Mouse (Mus musculus) heart, postnatal 36 days (tissue): ENCODE measurements at regions not wholly inside any gene's neighbourhood (a gene's known extent, or its start where the extent isn't known, plus 50 kb on each side); places are given as distances from the start of the nearest gene placed in this dataset.

ENCODE experiments used
- DNase-seq, 2 experiments: peaks; one replicate each; pipeline ENCODE4 v3.0.0; 2021 to 2022
- intact Hi-C: fragments of 180-260 bp; cut with DNase I; formaldehyde crosslinking; loops from one replicate; pipeline ENCODE4 v1.15.1; 2025

DNA sequence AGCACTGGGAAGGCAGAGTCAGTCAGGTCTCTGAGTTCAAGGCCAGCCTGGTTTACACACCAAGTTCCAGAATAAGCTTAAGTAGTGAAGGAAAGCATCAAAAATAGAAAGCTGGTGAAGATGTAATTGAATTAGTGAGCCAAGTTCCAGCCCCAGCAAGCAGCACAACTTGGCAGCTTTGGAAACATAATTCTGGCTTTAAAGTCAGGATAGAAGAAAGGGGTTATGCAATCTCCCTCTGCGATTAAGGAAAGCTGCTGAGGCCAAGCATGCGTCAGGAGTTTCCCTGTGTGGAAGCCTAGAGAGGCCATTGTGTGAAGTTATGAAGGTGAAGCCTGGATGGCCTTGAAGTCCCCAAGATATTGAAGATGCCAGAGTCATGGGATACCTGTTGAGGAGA lies 269.3 kb upstream of the Eif4g2 start:
- no peak for DNase-seq
- intact Hi-C loops: no loop called here

DNA sequence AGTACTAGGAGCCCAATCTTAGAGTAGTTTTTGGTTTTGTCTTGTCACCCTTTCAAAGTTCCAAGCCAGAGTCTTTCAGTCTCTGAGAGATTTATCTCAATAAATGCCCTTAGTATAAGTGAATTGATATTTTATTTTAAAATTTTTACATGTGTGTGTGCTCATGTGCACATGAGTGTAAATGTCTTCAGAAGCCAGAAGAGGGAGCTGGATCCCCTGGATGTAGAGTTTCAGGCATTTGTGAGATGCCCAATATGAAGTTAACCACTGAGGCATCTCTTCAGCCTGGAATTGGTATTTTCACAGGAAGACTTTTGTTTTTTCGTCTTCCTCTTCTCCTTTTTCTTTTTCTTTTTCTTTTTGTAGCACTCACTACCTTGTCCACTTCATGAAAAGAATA lies 262.3 kb upstream of the Eif4g2 start:
- intact Hi-C loops: no loop called here
- DNase-seq: no peak

DNA sequence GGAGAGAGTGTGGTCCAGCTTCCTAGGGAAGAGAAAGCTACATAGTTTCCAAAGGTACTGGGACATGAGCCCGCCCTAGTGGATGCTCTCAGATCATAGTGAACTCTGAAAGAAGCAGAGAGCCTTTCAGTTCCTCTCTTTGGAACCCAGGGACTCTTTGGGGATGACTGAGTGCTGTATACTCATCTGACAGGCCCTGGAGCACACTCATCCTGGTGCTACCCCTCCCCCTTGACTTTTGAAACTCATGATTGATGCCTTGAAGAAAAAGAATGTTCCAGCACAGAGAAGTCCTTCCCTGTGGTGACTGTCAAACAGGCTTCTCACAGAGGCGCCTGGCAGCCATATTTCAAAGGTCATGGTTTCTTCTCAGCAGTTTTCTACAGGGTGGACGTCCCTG lies 254.2 kb upstream of the Eif4g2 start:
- intact Hi-C loops: no loop called here
- DNase-seq: no peak

DNA sequence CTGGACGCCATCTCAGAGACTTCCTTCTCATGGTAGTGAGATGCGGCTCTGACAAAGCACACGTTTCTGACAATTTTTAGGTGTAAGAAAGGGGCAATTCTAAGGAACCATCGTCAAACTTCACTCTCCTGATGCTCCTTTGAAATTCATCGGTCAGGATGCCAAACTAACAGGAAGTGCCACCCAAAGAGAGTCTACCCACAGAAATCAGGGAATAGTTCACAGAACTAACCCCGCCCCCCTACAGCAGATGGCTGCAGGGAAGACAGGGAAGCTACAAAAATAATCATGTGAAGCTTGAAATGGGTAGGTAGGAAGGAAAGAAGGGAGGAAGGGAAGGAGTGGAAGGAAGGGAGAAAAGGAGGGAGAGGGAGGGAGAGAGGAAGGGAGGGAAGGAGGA lies 240.1 kb upstream of the Eif4g2 start:
- intact Hi-C loops: no loop called here
- no peak for DNase-seq

DNA sequence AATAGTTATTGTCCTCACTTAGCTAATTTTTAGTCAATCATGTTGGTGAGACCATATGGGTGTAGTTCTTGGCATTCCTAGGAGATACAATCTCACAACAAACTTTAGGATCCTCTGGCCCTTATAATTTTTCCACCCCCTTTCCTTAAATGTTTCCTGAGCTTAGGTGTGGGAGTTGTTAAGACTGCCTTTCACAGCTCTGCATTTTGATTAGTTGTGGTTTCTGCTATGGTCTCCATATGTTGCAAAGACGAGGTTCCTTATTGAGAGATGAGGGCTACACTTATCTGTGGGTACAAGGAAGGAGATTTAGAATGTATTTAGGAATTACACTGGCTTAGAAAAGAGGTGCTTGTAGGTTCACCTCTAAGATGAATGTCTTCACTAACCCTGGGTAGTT lies 237.1 kb upstream of the Eif4g2 start:
- no peak for DNase-seq
- intact Hi-C loops: no loop called here

DNA sequence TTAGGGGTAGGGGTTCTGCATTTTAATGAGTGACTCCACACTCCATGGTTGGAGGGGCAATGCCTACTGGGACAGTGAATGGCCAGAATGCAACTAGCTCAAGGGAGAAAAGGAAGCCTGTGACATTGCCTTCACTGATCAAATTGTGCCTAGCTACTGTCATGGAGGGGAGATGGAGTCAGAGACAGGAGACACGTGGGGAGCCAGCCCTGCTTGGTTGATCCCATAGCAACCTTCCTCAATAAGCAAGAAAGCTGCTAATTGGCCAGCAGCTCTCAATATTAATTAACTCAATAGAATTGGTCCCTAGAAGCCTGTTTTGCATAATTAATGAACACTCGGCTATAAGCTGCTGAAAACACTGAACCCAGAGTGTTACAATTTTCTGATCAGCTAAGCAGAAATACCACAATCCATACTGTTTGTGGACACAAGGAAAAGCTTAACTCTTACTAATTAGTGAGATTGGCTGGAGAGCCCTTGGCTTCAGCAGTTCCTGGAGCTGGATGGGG lies 233.7 kb upstream of the Eif4g2 start:
- intact Hi-C loops: no loop called here

DNA sequence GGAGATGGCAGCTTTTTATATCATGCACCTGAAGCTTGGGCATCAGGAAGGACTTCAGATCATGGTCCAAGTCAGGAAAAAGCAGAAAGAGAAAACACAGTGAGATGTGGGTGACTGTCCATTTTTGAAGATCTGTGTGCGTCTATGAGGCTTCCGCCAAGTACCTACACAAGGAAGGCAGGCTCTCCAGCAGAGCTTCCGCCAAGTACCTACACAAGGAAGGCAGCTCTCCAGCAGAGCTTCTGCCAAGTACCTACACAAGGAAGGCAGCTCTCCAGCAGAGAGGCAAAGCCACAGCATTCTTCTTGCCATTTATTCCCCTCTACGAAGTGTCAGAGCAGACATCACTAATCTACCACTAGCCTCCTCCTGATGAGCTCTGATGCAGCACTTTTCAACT lies 231.1 kb upstream of the Eif4g2 start:
- DNase-seq: no peak
- intact Hi-C loops: no loop called here

More for the DNA sequence above, 233.7 kb upstream of the Eif4g2 start:
- no peak for DNase-seq

DNA sequence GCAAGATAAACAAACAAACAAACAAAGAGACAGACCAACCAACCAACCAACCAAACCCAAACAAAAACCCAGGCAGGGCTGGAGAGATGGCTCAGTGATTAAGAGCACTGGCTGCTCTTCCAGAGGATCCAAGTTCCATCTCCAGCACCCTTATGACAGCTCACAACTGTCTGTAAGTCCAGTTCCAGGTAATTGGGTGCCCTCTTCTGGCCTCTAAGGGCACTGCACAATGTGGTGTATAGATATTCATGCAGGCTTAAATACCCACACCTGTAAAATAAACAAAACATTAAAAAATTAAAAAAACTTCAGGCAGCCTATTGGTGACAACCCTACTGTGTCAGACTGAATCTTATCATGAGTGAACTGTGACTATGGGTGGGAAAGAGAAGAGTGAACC lies 222.4 kb upstream of the Eif4g2 start:
- intact Hi-C loops: no loop called here
- no peak for DNase-seq

DNA sequence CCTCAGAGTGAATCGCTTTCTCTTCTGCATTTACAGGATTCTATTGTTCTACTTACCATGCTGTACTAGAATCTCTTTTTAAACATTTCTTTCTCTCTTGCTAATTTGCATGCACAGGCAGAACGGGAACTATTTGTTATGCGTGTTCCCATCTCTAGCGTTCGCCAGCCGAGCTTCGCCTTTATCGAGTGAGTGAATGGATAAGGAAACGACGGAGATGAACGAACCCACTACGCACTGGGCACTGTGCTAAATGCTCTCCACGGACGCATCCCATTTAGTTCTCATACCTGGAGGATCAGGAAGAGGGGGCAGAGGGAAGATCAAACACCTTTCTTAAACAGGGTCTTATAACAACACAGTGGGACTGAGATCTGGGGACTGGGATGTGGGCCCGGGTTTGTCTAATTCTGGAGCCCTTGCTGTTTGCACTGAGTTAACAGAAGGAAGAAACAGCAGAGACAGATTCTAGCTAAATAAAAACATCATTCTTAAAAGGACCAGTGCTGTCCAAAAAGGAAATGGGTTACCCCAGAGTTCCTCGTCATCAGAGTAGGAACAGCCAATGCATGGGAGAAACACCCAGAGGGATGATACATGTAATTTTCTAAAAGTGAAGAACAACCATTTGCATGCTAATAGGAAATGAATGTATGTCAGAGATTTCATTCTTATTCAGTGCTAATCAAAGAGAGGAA lies 219.1 kb upstream of the Eif4g2 start:
- intact Hi-C loops: no loop called here
- DNase-seq: no peak

DNA sequence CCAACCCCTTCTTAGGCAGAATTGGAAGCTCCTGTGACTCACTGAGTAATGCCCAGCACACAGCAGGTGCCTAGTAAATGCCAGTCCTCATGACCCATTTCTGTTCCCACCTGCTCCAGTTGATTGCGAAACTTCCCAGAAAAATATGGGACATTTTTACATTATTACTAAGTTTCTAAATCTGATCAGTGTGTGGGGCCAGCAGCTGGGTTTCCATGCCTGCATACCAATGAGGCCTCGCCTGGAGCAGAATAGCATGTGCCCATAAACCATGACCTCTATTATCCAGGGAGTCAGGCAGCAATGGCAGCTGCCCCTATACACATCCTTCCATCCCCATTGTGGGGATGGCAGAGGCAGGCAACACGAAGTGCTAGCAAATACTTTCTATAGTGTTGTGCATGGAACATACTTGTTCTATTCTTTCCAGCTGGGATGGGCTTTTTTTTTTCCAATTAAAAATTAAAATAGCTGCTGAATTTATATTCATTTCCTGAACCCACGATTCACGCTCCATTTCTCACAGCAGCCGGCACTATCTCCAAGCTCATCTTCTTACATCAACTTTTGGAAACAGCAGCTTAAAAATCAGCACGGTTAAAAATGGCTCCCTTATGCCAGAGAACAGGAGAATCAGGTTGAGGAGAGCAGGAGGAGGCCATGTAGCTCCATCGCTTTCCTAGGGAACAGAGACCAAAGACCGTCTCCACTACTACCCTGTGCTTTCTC lies 214.5 kb upstream of the Eif4g2 start:
- DNase-seq: no peak
- intact Hi-C loops: no loop called here

DNA sequence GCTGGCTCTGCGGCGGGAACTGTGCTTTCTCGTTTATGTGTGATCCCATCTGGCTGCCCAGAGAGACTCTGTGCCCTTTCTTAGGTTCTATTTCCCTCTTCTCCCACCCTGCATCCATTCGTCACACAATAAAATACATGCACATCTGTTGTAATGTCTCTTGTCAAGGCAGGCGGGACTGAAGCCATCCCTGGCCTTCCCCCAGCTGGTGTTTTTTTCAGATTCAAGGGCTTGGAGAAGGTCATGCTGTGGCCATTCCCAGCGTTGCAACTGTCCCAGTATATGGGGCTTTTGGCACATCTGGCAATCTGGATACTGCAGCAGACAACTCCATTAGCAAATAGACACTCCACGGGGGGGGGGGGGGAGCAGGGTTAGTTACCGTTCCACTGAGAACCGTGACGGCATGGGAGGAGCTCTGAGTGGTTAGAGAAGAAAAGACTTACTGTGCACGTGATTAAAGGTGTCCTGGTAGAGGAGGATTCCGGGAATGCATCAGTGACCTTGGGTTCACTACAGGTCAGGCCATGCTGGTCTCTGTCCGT lies 200.7 kb upstream of the Eif4g2 start:
- intact Hi-C loops: no loop called here

DNA sequence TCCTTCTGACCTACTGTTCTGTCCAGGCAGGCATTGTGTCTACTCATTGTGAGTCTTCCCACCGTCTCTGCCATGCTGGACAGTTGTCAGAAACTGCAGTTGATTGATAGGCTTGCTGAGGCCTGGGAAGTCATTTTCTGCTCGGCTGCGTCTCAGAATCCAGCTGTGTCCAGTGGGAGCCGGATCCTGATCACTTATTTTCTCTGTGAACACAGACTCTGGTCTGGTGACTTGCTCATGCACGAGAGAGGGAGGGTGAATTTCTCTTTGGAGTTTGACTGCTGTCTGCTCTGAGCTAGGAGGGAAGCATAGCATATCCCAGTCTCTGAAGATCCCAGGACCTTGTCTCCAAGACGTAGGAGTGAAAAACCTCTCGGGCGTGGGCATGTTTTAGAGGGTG lies 199.5 kb upstream of the Eif4g2 start:
- intact Hi-C loops: no loop called here
- DNase-seq: no peak

More for the DNA sequence above, 200.7 kb upstream of the Eif4g2 start:
- DNase-seq: no peak

DNA sequence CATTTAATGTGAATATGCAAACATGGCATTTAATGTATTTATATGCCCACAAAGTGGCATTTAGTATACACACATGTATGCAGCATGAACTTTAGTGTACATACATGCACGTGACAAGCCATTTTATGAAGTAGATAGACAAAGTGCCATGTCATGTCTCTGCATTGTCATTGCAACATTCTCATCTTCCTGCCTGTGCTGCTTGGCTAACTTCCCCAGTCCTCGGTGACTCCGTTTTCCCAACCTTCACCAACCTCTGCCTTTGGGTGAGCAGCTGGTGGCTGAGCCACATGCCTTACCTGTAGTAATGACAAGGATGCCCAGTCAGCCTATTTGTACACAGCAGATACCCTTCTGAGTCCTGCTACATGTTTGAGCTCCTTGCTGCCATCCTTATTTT lies 194.9 kb upstream of the Eif4g2 start:
- no peak for DNase-seq
- intact Hi-C loops: no loop called here

DNA sequence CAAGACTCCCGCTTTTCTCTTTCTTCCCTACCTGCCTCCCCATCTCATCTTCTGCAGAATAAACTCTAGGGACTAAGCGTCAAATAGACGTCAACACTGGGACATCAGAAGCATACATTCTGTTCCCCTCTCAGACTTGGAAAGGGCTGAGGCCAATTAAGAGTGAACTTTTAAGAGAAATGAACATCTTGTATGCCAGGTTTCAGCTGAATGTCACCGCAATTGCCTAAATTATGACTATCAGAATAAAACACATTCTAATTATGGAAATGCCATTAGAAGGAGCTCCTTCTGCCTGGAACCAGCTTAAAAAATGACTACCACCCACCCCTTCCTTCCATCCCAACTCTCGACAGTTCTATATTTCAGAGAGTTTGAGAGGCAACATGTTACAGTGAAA lies 191.0 kb upstream of the Eif4g2 start:
- no peak for DNase-seq
- intact Hi-C loops: no loop called here

DNA sequence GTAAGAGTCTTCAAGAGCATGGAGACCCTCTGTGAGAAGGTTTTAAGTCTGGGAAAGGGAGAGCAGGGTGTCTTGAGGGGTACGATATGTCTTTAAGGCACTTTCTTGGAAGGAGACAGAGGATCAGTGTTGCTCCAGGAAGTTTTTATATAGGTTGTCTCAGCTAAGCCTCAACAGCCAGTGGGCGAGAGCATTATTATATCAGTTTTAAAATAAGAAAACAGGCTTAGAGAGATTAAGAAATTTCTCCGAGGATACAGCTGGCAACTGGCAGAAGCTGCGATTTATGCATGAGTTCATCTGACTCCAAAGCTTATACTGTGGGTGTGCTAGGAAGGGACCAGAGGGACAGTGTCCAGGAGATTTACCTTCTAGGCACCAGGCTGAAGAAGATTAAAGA lies 188.0 kb upstream of the Eif4g2 start:
- intact Hi-C loops: no loop called here
- DNase-seq: no peak

DNA sequence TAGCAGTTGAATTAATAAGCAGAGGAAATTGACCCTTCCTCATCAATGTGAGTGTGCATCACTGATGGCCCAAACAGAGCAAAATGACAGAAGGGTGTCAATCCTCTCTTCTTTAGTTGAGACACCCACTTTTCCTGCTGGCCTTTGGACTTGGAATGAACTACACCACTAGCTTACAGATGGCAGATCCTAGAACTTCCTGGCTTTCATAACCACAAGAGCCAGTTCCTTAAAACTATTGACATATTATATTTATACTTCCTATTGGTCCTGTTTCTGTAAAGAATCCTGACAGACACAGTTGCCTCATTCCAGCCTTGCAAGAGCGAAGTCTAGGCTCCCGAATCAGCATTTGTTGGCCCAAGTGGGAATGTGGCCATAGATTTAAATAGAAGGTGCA lies 185.4 kb upstream of the Eif4g2 start:
- DNase-seq: no peak
- intact Hi-C loops: no loop called here

DNA sequence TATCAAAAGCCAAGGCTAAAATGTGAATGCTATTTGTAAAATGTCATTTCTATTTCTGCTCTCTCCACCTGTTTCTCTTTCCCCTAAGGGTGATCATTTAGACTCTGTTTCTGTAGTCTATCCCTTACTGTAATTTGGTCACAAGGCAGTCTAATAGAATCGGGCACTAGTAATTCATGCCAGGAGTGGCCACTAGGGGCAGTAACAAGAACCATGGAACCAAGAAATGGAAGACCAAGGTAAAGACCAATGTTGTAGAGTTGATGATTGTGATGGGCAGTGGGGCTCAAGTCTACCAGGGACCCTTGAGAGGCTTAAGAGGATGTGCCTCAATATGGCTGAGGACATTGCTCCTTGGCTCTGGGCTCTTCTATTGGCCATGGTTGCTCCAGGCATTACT lies 180.5 kb upstream of the Eif4g2 start:
- intact Hi-C loops: no loop called here
- DNase-seq: no peak

DNA sequence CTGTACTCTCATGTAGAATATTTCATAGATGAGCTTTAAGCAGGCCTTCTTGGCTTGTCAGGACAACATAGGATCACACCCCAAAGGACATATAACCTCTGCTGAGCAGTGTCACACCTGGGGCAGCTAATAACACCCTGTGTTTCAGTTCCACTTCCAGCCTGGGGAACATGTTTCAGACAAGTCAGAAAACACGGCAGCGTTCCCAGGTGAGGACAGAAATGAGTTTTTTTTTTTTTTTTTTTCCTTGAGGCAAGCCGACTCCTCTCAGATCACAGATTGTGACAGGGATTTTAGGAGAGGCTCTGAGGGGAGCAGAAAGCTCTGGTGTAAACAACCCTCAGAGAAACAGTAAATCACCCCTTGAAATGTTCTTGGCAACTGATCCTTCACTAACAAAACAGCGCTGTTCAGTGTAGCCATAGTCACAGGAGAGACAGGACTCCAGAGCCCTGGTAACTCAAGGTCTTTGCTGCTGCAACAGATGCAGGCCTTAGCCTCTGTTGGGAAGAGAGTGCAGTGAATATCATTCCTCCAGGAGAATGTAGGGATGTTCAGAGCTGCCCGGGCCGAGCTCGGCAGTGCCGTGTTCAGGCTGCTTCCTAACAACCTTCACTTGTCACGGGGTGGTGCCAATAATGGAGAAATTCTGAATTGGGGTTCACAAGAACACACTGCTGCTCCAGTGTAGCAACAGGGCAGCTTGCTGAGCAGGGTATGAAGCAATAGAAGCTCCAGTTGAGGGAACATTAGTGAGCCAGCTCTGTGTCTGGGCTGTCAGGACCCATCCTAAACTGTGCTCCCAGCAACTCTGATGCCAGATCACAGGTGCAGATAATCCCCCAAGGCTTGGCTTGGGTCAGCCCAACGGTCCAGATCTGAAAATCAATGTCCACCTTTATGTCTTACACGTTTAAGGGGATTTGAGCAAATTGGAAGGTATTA lies 177.1 kb upstream of the Eif4g2 start:
- DNase-seq: no peak
- intact Hi-C loops: no loop called here

DNA sequence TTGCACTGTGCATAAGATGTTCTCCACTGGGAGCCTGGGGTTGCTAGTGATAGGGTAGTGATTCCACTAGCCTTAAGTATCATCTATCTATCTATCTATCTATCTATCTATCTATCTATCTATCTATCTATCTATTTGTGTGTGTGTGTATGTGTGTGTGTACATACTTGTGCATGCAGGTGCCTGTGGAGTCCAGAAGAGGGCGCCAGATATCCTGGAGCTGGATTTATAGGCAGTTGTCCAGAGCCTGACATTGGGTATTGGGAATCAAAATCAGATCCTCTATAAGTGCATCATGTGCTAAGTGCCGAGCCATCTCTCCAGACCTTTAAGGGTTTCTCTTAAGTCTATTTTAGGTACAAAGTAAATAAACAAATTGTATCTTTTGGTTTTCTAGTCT lies 175.0 kb upstream of the Eif4g2 start:
- intact Hi-C loops: no loop called here
- DNase-seq: no peak

DNA sequence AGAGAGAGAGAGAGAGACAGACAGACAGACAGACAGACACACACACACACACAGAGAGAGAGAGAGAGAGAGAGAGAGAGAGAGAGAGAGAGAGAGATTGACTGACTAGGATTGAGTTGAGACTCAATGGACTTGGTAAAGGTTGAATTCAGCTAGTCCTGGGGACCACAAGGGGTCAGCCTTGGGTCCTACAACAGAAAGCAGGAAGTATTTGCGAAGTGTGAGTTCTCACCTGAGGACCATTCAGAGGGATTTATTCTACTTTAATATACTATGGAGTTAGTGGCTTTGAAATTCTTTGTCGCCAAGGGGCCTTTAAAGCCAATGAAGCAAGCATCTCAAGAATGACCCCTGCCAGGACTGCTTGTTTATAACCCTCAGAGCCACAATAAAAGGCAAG lies 173.4 kb upstream of the Eif4g2 start:
- intact Hi-C loops: no loop called here
- DNase-seq: no peak

DNA sequence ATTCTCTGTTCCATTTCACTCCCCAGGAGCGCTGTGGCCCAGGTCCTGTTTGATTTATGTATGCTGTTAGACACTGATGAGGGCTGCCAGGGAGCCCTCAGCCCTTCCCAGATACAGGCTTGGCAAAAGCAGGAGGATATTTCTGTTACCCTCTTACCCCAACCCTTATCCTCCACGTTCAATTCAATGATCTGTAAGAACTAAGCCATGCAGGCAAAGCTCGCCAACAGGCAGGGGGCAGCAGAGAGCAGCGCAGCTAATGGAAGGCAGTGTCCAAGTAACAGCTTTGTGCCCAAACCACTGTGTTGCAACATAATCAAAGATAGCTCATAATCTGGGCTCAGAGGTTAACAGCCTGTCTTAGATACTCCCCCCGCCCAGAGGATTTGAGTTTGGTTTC lies 166.8 kb upstream of the Eif4g2 start:
- intact Hi-C loops: loop anchor here (1.0 to 5.0 kb wide), 3 partner anchors 163 to 720 kb away; partner anchors contain the start of gene Galnt18
- DNase-seq: peak; percentile 86 to 91
